Mouse (Mus musculus): ENCODE measurements at regions not wholly inside any gene's neighbourhood (a gene's known extent, or its start where the extent isn't known, plus 50 kb on each side); places are given as distances from the start of the nearest gene placed in this dataset.

- DNase-seq = no peak
Measured at GRCm38 (mm10) chr5:106392213-106392612, 65.8 kb downstream of the Barhl2 start.

- no peak for DNase-seq
Measured at GRCm38 (mm10) chr5:106386621-106387020, 71.3 kb downstream of the Barhl2 start.

- DNase-seq = no peak
Measured at GRCm38 (mm10) chr5:106385838-106386237, 72.1 kb downstream of the Barhl2 start.

GRCm38 (mm10) chr5:106385219-106385618 lies 72.7 kb downstream of the Barhl2 start:
- no peak for DNase-seq

- DNase-seq = no peak
Measured at GRCm38 (mm10) chr5:106384138-106384770, 73.7 kb downstream of the Barhl2 start.

GRCm38 (mm10) chr5:106381919-106382318 lies 76.0 kb downstream of the Barhl2 start:
- peak; percentile 68 to 78 for DNase-seq

- DNase-seq = no peak
Measured at GRCm38 (mm10) chr5:106380631-106381285, 77.2 kb downstream of the Barhl2 start.

GRCm38 (mm10) chr5:106376781-106377525 lies 81.0 kb downstream of the Barhl2 start:
- peak in 1 of 2 experiments; percentile 31 for DNase-seq

GRCm38 (mm10) chr5:106367831-106368230 lies 90.1 kb downstream of the Barhl2 start:
- DNase-seq = no peak

- no peak for DNase-seq
Measured at GRCm38 (mm10) chr5:106367312-106367711, 90.7 kb downstream of the Barhl2 start.

GRCm38 (mm10) chr5:106366006-106366405 lies 92.0 kb downstream of the Barhl2 start:
- DNase-seq = peak in 1 of 2 experiments; percentile 22

- peak; percentile 43 to 50 for DNase-seq
Measured at GRCm38 (mm10) chr5:106365094-106365493, 92.9 kb downstream of the Barhl2 start.

- no peak for DNase-seq
Measured at GRCm38 (mm10) chr5:106351348-106351747, 106.6 kb downstream of the Barhl2 start.

- no peak for DNase-seq
Measured at GRCm38 (mm10) chr5:106349851-106350515, 108.0 kb downstream of the Barhl2 start.

GRCm38 (mm10) chr5:106344308-106344707 lies 113.7 kb downstream of the Barhl2 start:
- DNase-seq = no peak

GRCm38 (mm10) chr5:106343601-106344000 lies 114.4 kb downstream of the Barhl2 start:
- no peak for DNase-seq

GRCm38 (mm10) chr5:106341361-106341760 lies 116.6 kb downstream of the Barhl2 start:
- DNase-seq = no peak

GRCm38 (mm10) chr5:106335639-106336038 lies 122.3 kb downstream of the Barhl2 start:
- DNase-seq = peak; percentile 85

- no peak for DNase-seq
Measured at GRCm38 (mm10) chr5:106327592-106328150, 130.3 kb downstream of the Barhl2 start.

- no peak for DNase-seq
Measured at GRCm38 (mm10) chr5:106322574-106323215, 135.3 kb downstream of the Barhl2 start.

GRCm38 (mm10) chr5:106321426-106321825 lies 136.5 kb downstream of the Barhl2 start:
- peak in 1 of 2 experiments; percentile 40 for DNase-seq

- DNase-seq = no peak
Measured at GRCm38 (mm10) chr5:106321023-106321422, 136.9 kb downstream of the Barhl2 start.
